Mouse (Mus musculus) E14TG2a.4 (cell line): Measurements from ENCODE around the gene Trim25.

ENCODE experiments used
- CTCF ChIP-seq: conservative IDR thresholded peaks from 2 replicates; pipeline ENCODE4 v1.5.1; 2014; ENCODE audit warnings: low read length
- NANOG ChIP-seq: IDR thresholded peaks from 2 replicates; pipeline ENCODE4 v1.6.1; 2014; ENCODE audit warnings: borderline replicate concordance, low read length, mixed read lengths

GRCm38 (mm10) chr11:89051767-89052166 lies 52.6 kb downstream of the Trim25 start:
- no peak for TF ChIP-seq CTCF
- no peak for TF ChIP-seq NANOG
